Mouse (Mus musculus) liver, adult (tissue): ENCODE measurements around the gene D930048N14Rik.

ENCODE experiments used
- GATA4 ChIP-seq: IDR thresholded peaks from 2 replicates; pipeline ENCODE4 v1.6.1; 2014; ENCODE audit warnings: mild to moderate bottlenecking, low read length; ENCODE audit not compliant: insufficient replicate concordance

D930048N14Rik gene

GRCm38 (mm10) chr11:51673291-51673690 is 22.5 kb downstream of the D930048N14Rik start:
- TF ChIP-seq GATA4 = no peak

DNA sequence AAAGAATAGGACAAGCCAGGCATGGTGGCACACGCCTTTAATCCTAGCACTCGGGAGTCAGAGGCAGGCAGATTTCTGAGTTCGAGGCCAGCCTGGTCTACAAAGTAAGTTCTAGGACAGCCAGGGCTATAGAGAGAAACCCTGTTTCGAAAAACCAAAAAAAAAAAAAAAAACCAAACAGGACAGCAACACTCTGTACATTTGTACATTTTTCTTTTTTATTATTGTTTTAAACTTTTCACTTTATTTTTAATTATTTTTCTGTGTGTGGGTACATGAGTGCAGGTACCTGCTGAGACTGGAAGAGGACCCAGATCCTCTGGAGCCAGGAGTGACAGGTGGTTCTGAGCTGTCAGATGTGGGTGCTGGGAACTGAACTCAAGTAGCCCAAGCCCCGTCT is 24.6 kb downstream of the D930048N14Rik start:
- TF ChIP-seq GATA4 = no peak

DNA sequence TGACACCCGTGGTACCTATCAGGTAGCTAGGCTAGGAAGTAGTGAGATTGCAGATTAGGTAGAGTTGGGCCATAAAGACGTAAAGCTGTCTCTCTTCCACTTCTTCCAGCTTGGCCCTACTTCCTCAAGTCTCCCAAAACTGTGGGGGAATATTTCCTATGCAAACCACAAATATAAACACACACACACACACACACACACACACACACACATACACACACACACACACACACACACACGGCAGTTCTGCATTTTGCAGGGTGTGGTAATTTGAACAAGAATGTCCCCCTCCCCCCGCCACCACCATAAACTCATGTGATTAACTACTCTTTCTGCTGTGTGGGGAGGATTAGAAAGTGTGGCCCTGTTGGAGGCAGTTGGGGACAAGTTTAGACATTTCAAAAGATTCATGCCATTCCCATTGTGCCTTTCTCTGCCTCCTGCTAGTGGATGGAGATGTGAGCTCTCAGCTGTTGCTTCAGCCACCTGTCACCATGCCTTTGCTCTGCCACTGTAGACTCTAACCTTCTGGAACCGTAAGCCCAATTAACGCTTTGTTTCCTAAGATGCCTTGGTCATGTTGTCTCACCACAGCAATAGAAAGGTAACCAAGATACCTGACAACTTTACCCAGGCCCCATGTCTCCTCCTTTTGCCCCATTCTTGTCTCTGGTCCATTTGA is 27.1 kb downstream of the D930048N14Rik start:
- TF ChIP-seq GATA4 = no peak

GRCm38 (mm10) chr11:51679466-51679865 is 28.7 kb downstream of the D930048N14Rik start:
- no peak for TF ChIP-seq GATA4

DNA sequence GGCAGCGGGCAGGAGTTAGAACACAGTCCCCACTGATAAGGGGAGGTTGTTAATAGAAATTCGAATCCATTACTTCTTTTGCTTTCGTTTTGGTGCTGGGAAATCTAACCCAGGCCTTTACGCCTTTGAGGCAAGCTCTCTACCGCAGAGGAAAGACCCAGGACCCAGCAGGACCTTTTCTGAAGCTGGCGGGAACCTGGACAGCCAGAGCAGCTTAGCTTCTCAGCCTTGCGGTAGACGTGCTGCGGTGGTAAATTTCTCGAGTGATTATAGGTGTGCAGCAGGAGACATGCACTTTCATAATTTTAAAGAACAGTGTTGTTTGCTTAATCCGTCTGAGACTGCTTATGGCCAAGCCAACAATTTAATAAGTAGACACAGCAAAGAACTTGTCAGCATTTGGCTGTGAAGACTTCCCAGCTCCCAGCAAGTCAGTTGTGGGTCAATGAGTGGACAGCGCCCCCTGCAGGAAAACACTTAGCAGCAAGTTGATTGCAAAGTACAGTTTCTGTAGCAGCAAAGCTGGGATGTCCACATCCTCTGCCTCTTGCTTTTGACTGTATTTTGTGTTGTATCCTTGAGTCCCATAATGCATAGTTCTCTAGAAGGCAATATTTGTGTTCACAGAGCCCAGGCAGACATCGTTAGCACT is 30.7 kb downstream of the D930048N14Rik start:
- TF ChIP-seq GATA4 = no peak

DNA sequence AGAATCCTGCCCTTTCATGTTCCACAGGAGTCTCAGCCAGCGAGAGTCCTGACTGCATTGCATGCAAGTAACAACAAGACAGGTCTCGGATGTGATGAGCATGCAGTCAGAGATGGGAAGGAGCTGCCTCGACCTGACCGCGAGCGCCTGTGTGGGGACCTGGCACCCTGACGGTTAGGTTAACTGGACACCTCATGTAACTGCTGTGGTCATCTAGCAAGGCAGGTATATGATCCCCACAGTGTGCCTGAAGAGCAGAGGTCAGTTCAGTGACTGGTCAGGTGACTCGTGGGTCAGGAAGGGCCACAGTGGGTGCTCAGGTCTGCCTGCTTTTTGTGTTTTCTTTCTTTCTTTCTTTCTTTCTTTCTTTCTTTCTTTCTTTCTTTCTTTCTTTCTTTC is 31.2 kb downstream of the D930048N14Rik start:
- no peak for TF ChIP-seq GATA4

DNA sequence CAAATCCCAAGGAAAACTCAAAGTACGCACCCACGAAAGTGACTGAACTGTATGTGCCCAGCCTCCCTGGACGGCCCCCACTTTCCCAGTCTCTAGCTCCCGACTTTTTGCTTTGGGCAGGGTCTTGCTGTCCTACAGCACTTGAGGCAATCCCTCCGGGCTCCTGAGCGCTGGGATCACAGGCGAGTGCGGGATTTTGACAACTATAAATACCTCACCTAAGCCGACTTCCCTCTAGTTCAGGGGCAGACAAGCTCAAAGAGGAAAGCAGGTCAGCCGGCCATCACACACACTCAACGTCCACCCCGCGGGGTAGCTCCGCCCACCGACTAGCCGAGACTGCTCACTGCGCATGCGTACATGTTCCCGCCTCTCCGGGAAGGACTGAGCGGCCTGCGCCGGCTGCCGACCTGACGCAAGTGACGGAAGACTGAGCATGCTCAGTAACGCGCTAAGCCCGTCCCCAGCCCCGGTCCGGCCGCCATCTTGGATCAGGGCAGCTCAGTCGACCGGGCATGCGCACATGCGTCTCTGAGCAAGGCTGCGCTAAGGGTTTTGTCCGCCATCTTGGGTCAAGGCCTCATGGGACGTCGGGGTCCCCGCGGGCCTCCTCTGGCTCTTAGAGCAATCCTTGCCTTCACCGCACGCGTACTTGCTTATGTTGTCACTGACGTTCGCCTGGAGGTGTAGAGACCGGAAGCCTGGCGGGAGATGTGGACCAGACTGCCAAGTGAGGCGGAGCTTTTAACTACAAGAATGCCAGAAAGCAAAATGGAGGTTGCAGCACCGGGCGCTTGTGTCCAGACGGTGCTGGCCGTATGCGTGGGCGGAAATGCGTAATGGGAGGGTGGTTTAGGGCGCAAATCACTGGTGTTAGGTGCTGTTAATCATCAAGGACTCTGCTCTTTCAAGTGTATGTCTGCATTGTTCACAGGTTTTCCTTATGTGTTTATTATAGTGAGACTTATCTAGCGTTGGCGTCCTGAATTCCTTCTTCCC is 37.9 kb downstream of the D930048N14Rik start, which contains the start of gene 0610009B22Rik:
Gene 0610009B22Rik (minus strand): TSS at position 545 of the 999 bp plus-strand sequence.
- peak; percentile 3; the same call in 1 of the 2 replicates for TF ChIP-seq GATA4

DNA sequence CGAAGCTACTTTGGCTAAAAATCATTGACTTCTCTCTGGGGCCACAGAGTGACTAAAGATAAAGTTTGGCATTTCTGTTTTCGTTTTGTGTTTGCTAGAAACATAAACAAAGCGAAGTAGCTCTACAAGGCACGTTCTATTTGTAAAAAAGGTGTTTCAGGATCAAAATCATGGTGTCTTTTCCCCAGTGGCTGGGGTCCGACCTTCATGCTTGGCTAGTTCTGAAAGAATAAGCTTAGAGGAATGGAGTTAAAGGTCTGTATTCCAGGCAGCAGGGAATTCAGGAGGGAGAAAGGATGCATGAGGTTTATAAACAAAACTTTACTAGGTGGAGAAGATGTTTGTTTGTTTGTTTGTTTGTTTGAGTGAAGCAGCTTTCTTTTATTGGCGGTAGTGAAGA is 38.6 kb downstream of the D930048N14Rik start:
- no peak for TF ChIP-seq GATA4

- no peak for TF ChIP-seq GATA4
Observed at GRCm38 (mm10) chr11:51694984-51695383, 44.2 kb downstream of the D930048N14Rik start.

- TF ChIP-seq GATA4 = no peak
Observed at GRCm38 (mm10) chr11:51702831-51703230, 52.1 kb downstream of the D930048N14Rik start.

DNA sequence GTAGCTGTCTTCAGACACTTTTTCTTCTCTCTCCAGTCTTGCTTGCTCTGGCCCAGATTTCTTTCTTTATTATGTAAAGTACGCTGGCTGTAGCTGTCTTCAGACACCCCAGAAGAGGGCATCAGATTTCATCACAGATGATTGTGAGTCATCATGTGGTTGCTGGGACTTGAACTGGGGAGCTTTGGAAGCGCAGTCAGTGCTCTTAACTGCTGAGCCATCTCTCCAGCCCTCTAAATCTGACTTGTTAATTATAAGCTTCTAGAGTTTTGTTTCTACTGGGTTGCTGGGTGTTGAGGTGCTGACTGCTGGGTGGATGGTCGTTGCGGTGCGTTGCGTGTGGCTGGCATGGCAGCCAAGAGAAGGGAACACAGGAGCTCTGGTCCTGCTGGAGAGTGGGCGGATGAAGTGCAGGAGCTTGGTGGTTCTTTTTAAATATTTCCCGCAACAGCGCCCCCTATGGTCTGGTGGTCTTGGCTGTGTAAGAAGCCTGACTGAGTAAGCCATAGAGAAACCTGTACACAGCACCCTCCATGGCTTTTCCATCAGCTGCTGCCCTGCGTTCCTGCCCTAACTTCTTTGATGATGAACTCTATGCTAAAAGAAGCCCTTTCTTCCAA is 52.7 kb downstream of the D930048N14Rik start:
- TF ChIP-seq GATA4 = no peak

DNA sequence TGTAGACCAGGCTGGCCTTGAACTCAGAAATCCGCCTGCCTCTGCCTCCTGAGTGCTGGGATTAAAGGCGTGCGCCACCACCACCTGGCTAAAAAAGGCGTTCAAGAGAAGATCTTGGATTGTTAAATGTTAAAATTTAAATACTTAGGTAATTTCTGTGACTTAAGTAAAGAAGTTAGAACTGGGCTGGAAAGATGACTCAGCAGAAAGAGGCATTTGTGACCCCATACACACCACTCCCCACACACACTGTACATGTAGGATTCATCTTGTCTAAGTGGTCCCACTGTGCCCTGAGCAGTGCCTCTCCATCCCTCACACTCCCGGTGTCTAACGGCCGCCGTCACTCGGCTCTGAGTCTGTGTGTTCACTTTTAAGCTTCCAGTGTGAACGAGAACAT is 55.7 kb downstream of the D930048N14Rik start:
- TF ChIP-seq GATA4 = no peak

DNA sequence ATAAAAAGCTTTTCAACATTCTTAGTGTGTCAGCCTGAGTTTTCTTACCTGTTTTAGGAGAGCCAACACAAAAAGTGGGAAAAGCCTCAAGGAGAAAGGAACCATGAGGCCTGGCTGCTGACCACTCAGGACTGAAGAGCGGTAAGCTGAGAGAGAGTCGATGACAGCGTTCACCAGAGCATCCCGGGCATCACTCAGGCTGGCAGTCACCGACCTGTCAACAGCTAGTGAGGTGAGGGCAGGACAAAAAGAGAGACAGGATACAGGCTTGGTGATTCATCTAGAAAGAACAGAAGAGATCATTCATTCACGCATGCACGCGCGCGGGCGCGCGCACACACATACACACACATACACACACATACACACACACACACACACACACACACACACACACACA is 56.3 kb downstream of the D930048N14Rik start:
- no peak for TF ChIP-seq GATA4
